Mouse (Mus musculus): ENCODE results near the gene Dazap2. TPM values are rescaled to one million over a fixed set of nuclear protein-coding genes. Genes with fewer than 3 reads are reported as not detected.

Gene Dazap2
- polyA plus RNA-seq, 1 experiment = 282 TPM

- Histone ChIP-seq H3K4me3 (ENCODE audit: control insufficient read depth, low read depth, low read length) (no peak overlapping the region), H3K4me1 (ENCODE audit: control insufficient read depth, insufficient read depth, low read length) (peaks cover 4% of the 10 kb centered on the region; the same call in 1 of the 2 replicates), H3K27ac (ENCODE audit: control insufficient read depth, insufficient read depth, low read depth, low read length) (no peak overlapping the region), H3K36me3 (ENCODE audit: control insufficient read depth, insufficient read depth, low read length) (peaks cover 3% of the 10 kb centered on the region), H3K27me3 (ENCODE audit: control insufficient read depth, insufficient read depth, low read length) (no peaks in the 10 kb centered on the region)
- no peak for TF ChIP-seq CTCF (IDR thresholded peaks at IDR 0.05; ENCODE audit: control insufficient read depth, insufficient read depth, insufficient replicate concordance, low read depth, low read length)
- no peak for TF ChIP-seq POLR2A (IDR thresholded peaks at IDR 0.05; ENCODE audit: control insufficient read depth, low read depth, low read length)
Observed at GRCm38 (mm10) chr15:100622164-100622563, 7.0 kb downstream of the Dazap2 start.

DNA sequence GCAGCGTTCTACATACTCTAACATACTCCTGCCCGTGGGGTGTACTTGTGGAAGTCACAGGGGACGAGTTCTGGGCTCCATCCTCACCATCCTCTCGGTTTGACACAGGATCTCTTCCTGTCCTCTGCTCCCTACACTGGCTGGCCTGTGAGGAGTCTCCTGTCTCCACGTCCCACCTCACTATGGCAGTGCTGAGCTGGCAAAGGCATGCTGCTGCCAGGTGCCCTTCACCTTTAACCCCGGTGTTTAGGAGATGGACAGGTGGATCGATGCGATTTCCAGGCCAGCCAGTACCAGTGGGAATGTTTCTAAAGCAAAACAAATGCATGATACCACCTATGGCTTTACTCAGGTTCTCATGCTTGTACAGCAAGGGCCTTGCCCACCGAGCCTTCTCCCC lies 8.6 kb downstream of the Dazap2 start:
- TF ChIP-seq CTCF (IDR thresholded peaks at IDR 0.05; ENCODE audit: control insufficient read depth, insufficient read depth, insufficient replicate concordance, low read depth, low read length) (no peak), POLR2A (IDR thresholded peaks at IDR 0.05; ENCODE audit: control insufficient read depth, low read depth, low read length) (no peak)
- Histone ChIP-seq H3K4me3 (ENCODE audit: control insufficient read depth, low read depth, low read length) (no peak overlapping the region), H3K36me3 (ENCODE audit: control insufficient read depth, insufficient read depth, low read length) (peaks cover 3% of the 10 kb centered on the region; the same call in 1 of the 2 replicates), H3K27ac (ENCODE audit: control insufficient read depth, insufficient read depth, low read depth, low read length) (no peak overlapping the region), H3K27me3 (ENCODE audit: control insufficient read depth, insufficient read depth, low read length) (no peaks in the 10 kb centered on the region), H3K4me1 (ENCODE audit: control insufficient read depth, insufficient read depth, low read length) (peaks cover 4% of the 10 kb centered on the region; the same call in 1 of the 2 replicates)

GRCm38 (mm10) chr15:100624435-100624834 lies 9.3 kb downstream of the Dazap2 start:
- Histone ChIP-seq H3K27me3 (ENCODE audit: control insufficient read depth, insufficient read depth, low read length) (no peaks in the 10 kb centered on the region), H3K27ac (ENCODE audit: control insufficient read depth, insufficient read depth, low read depth, low read length) (no peak overlapping the region), H3K4me3 (ENCODE audit: control insufficient read depth, low read depth, low read length) (no peak overlapping the region), H3K4me1 (ENCODE audit: control insufficient read depth, insufficient read depth, low read length) (peaks cover 4% of the 10 kb centered on the region; the same call in 1 of the 2 replicates), H3K36me3 (ENCODE audit: control insufficient read depth, insufficient read depth, low read length) (peaks cover 3% of the 10 kb centered on the region; the same call in 1 of the 2 replicates)
- TF ChIP-seq POLR2A (IDR thresholded peaks at IDR 0.05; ENCODE audit: control insufficient read depth, low read depth, low read length) (no peak), CTCF (IDR thresholded peaks at IDR 0.05; ENCODE audit: control insufficient read depth, insufficient read depth, insufficient replicate concordance, low read depth, low read length) (no peak)

GRCm38 (mm10) chr15:100627287-100627686 lies 12.1 kb downstream of the Dazap2 start:
- no peak for TF ChIP-seq POLR2A (IDR thresholded peaks at IDR 0.05; ENCODE audit: control insufficient read depth, low read depth, low read length)
- TF ChIP-seq CTCF (IDR thresholded peaks at IDR 0.05; ENCODE audit: control insufficient read depth, insufficient read depth, insufficient replicate concordance, low read depth, low read length) = no peak
- Histone ChIP-seq H3K27me3 (ENCODE audit: control insufficient read depth, insufficient read depth, low read length) (no peaks in the 10 kb centered on the region), H3K36me3 (ENCODE audit: control insufficient read depth, insufficient read depth, low read length) (no peaks in the 10 kb centered on the region), H3K4me3 (ENCODE audit: control insufficient read depth, low read depth, low read length) (no peak overlapping the region), H3K27ac (ENCODE audit: control insufficient read depth, insufficient read depth, low read depth, low read length) (no peak overlapping the region), H3K4me1 (ENCODE audit: control insufficient read depth, insufficient read depth, low read length) (peaks cover 2% of the 10 kb centered on the region; the same call in 1 of the 2 replicates)

DNA sequence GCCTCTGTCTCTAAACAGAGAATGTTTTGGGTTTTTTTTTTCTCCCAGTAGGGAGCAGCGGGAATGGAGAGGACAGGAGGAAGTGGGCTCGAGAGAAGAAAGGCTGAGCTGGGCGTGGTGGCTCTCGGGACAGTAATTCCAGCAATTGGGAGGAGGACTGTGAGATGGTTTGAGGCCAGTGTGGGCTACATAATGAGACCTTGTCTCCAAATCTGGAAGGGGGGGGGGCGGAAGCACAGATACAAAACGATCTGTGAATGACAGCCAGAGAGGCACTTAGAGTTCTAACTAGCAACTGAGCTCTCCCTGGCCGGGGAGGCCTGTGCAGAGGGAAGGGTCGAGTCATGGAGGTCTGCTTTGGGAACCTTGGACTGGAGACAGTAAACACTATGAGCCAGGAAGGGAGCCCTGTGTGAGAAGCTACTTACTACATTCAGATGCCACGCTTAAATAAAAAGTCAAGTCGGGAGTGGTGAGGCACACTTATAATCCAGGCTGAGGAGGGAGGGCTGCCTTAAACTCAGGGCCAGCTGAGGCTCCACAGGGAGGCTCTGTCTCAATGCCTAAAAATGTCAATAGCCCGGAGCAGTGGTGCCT lies 12.7 kb downstream of the Dazap2 start:
- H3K4me3 ChIP-seq (ENCODE audit: control insufficient read depth, low read depth, low read length) = no peak overlapping the region
- TF ChIP-seq POLR2A (IDR thresholded peaks at IDR 0.05; ENCODE audit: control insufficient read depth, low read depth, low read length) (no peak), CTCF (IDR thresholded peaks at IDR 0.05; ENCODE audit: control insufficient read depth, insufficient read depth, insufficient replicate concordance, low read depth, low read length) (no peak)
- no peak overlapping the region for H3K27ac ChIP-seq (ENCODE audit: control insufficient read depth, insufficient read depth, low read depth, low read length)

DNA sequence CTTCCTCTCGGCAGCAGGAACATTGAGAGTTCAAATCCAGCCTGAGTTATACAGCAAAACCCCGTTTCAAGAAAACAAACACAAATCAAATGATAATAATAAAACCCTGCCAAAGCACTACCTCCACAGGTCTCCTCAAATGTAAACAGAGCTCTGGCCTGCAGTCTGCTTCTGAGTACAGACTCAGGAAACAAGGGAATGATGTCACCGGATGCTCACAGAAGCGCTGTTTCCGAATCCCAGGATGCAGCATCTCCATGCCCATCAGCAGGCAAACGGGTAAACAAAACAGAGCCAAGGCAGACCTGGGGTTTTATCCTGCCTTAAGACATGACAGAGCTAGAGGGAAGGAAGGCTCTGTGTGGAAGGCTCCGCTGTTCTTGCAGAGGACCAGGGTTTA lies 13.6 kb downstream of the Dazap2 start:
- H3K4me1 ChIP-seq (ENCODE audit: control insufficient read depth, insufficient read depth, low read length) = peaks cover 4% of the 10 kb centered on the region
- H3K4me3 ChIP-seq (ENCODE audit: control insufficient read depth, low read depth, low read length) = no peak overlapping the region

More for the DNA sequence above, 12.7 kb downstream of the Dazap2 start:
- H3K27me3 ChIP-seq (ENCODE audit: control insufficient read depth, insufficient read depth, low read length) = no peaks in the 10 kb centered on the region
- peaks cover 4% of the 10 kb centered on the region; the same call in 1 of the 2 replicates for H3K4me1 ChIP-seq (ENCODE audit: control insufficient read depth, insufficient read depth, low read length)
- H3K36me3 ChIP-seq (ENCODE audit: control insufficient read depth, insufficient read depth, low read length) = no peaks in the 10 kb centered on the region

DNA sequence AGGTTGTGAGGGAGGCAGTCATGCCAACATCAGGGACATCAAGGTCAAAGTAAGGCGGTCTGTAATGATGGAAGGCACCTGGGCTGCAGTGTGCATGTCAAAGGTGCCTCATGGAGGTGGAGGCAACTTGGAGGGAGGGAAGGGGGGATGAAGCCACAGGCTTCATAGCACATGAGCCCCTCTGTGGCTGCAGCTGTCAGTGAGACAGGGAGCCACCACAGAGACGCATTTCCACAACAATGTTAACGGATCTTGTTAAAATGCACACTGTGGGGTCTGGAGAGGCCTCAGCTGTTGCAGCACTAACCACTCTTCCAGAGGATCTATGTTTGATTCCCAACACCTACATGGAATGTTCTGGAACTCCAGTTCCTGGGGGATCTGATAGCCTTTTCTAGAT lies 15.0 kb downstream of the Dazap2 start:
- Histone ChIP-seq H3K27ac (ENCODE audit: control insufficient read depth, insufficient read depth, low read depth, low read length) (no peak overlapping the region), H3K27me3 (ENCODE audit: control insufficient read depth, insufficient read depth, low read length) (no peaks in the 10 kb centered on the region), H3K36me3 (ENCODE audit: control insufficient read depth, insufficient read depth, low read length) (no peaks in the 10 kb centered on the region), H3K4me3 (ENCODE audit: control insufficient read depth, low read depth, low read length) (no peak overlapping the region), H3K4me1 (ENCODE audit: control insufficient read depth, insufficient read depth, low read length) (peaks cover 6% of the 10 kb centered on the region)
- no peak for TF ChIP-seq CTCF (IDR thresholded peaks at IDR 0.05; ENCODE audit: control insufficient read depth, insufficient read depth, insufficient replicate concordance, low read depth, low read length)
- no peak for TF ChIP-seq POLR2A (IDR thresholded peaks at IDR 0.05; ENCODE audit: control insufficient read depth, low read depth, low read length)

More for the DNA sequence above, 13.6 kb downstream of the Dazap2 start:
- no peak overlapping the region for H3K27ac ChIP-seq (ENCODE audit: control insufficient read depth, insufficient read depth, low read depth, low read length)
- no peaks in the 10 kb centered on the region for H3K27me3 ChIP-seq (ENCODE audit: control insufficient read depth, insufficient read depth, low read length)
- no peak for TF ChIP-seq CTCF (IDR thresholded peaks at IDR 0.05; ENCODE audit: control insufficient read depth, insufficient read depth, insufficient replicate concordance, low read depth, low read length)
- TF ChIP-seq POLR2A (IDR thresholded peaks at IDR 0.05; ENCODE audit: control insufficient read depth, low read depth, low read length) = no peak
- H3K36me3 ChIP-seq (ENCODE audit: control insufficient read depth, insufficient read depth, low read length) = no peaks in the 10 kb centered on the region

All from testis, adult 2 months (tissue).